Mouse (Mus musculus): ENCODE results near the gene Gm26620. TPM values are rescaled to one million over a fixed set of nuclear protein-coding genes. Genes with fewer than 3 reads are reported as not detected.

The Gm26620 gene
- total RNA-seq (2021), result under 1 TPM; 0.45 to 0.58 TPM
- long read RNA-seq, experiment 1, result 0 reads
- long read RNA-seq, experiment 2, result 0 reads

- H3K4me3 ChIP-seq, result peak within 1 kb of the TSS; percentile 98
- intact Hi-C loops (cut with DNase I), result no loop called here
- DNase-seq (ENCODE audit: extremely low spot score in 1 of 2, low spot score in 2 of 2), result peak; percentile 84 to 86
- H3K27ac ChIP-seq, result peak within 1 kb of the TSS; percentile 85
- TF ChIP-seq CTCF (IDR thresholded peaks at IDR 0.05), result peak; percentile 74
Observed at GRCm38 (mm10) chr1:170884978-170885561, at the start of gene Gm26620, which contains the start of gene Dusp12. Gene Gm26620 (plus strand): TSS chr1:170885065. Gene Dusp12 (minus strand): TSS chr1:170885540.

GRCm38 (mm10) chr1:170839685-170840084, 45.2 kb upstream of the Gm26620 start:
- intact Hi-C loops (cut with DNase I), result loop anchor here (1.0 to 5.0 kb wide), 2 partner anchors 207 to 547 kb away; no protein-coding TSS in a partner anchor
- peak; percentile 64 for TF ChIP-seq CTCF (IDR thresholded peaks at IDR 0.05)
- Histone ChIP-seq H3K27ac (no peak overlapping the region), H3K4me3 (no peak overlapping the region)
- DNase-seq (ENCODE audit: extremely low spot score in 1 of 2, low spot score in 2 of 2), result no peak

DNA sequence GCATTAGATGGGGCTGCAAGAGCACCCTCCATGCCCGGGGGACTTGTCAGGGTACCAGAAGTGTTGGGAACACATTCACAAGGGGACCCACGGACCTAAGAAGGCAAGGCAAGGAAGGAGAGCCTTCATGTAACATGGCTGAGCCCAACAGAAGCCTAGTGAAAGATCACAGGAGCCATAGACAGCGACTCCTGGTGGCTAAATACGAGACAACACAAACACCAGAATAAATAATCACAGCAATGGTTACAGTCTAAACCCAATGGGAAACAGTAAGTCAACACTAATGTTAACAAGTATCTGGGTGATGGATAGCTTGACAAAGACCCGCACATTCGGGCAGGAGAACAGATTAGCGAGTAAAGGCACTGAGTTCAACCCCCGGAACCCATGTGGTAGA, 40.5 kb upstream of the Gm26620 start:
- H3K27ac ChIP-seq, result no peak overlapping the region
- no peak overlapping the region for H3K4me3 ChIP-seq
- peak; percentile 34 for TF ChIP-seq CTCF (IDR thresholded peaks at IDR 0.05)
- DNase-seq (ENCODE audit: extremely low spot score in 1 of 2, low spot score in 2 of 2), result no peak
- intact Hi-C loops (cut with DNase I), result loop anchor here (5.0 kb wide), 1 partner anchor 552 kb away; no protein-coding TSS in a partner anchor

DNA sequence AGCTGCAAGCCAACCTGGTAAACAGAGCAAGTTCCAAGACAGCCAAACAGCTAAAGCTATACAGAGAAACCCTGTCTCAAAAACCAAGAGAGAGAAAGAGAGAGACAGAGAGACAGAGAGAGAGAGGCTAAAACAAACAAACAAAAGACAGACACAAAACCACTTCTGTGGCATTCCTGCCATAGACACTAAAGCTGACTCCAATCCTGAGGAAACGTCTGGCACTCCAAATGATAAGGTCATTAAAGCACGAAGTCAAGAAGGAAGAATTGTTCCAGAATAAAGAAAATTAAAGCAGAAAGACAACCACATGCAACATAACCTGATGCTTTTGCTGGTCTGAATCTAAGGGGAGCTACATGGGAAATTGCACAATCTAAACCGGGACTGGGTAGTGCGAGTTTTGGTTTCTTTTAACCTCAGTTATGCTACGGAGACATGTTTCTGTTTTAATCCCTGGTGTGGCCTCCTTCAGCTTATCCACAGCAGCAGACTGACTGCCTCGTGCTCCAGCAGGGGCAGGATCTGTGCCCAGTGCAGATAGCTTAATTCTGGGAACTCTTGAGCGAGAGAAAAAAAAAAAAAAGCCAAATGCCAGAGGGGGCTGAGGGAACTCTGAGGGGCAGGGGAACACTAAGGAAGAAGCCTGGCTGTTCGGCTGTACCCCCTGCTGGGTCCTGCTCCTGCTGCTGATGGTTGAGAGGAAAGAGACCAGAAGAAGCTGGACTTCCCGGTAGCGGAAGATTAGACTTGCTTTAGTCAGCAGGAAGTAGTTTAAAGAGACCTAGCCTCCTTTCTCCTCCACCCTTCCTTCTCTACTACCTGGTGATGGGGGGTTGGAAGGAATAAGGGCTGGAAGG, 39.2 kb upstream of the Gm26620 start:
- no peak for TF ChIP-seq CTCF (IDR thresholded peaks at IDR 0.05)
- DNase-seq (ENCODE audit: extremely low spot score in 1 of 2, low spot score in 2 of 2), result no peak
- intact Hi-C loops (cut with DNase I), result no loop called here
- 0 out of 2 replicates have a peak overlapping the region, but pooled peaks have one; percentile 17 for H3K27ac ChIP-seq
- H3K4me3 ChIP-seq, result no peak overlapping the region

GRCm38 (mm10) chr1:170850007-170850406, 34.9 kb upstream of the Gm26620 start:
- no peak for TF ChIP-seq CTCF (IDR thresholded peaks at IDR 0.05)
- DNase-seq (ENCODE audit: extremely low spot score in 1 of 2, low spot score in 2 of 2), result no peak
- intact Hi-C loops (cut with DNase I), result no loop called here
- H3K4me3 ChIP-seq, result no peak overlapping the region
- 0 out of 2 replicates have a peak overlapping the region, but pooled peaks have one; percentile 17 for H3K27ac ChIP-seq

GRCm38 (mm10) chr1:170850637-170851624, 33.9 kb upstream of the Gm26620 start:
- intact Hi-C loops (cut with DNase I), result no loop called here
- H3K4me3 ChIP-seq, result no peak overlapping the region
- no peak overlapping the region; the same call in 1 of the 2 replicates for H3K27ac ChIP-seq
- no peak for DNase-seq (ENCODE audit: extremely low spot score in 1 of 2, low spot score in 2 of 2)
- no peak for TF ChIP-seq CTCF (IDR thresholded peaks at IDR 0.05)

DNA sequence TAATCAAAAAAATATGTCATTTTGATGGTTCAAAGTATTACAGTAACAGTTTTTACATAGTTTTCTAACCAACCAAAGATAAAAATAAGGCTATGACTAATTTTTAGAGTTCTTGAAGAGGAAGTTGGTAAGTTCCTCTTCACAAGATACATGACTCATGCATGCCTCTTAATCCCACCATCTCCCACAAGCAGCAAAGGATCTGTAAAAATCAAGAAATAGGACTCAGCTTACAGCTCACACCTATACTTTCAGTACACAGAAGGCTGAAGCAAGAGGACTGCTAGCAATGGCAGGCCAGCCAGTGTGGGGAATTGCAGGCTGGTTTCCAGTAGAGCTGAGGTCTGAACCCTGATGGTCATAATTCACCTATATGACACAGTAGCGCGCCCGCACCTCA, 31.3 kb upstream of the Gm26620 start:
- intact Hi-C loops (cut with DNase I), result no loop called here
- no peak for DNase-seq (ENCODE audit: extremely low spot score in 1 of 2, low spot score in 2 of 2)
- Histone ChIP-seq H3K27ac (peak overlapping the region; percentile 56; the same call in 1 of the 2 replicates), H3K4me3 (no peak overlapping the region)
- TF ChIP-seq CTCF (IDR thresholded peaks at IDR 0.05), result no peak

GRCm38 (mm10) chr1:170855056-170855760, 29.7 kb upstream of the Gm26620 start:
- intact Hi-C loops (cut with DNase I), result no loop called here
- DNase-seq (ENCODE audit: extremely low spot score in 1 of 2, low spot score in 2 of 2), result no peak
- peak overlapping the region; percentile 12; the same call in 1 of the 2 replicates for H3K4me3 ChIP-seq
- no peak for TF ChIP-seq CTCF (IDR thresholded peaks at IDR 0.05)
- peak overlapping the region; percentile 75 for H3K27ac ChIP-seq

DNA sequence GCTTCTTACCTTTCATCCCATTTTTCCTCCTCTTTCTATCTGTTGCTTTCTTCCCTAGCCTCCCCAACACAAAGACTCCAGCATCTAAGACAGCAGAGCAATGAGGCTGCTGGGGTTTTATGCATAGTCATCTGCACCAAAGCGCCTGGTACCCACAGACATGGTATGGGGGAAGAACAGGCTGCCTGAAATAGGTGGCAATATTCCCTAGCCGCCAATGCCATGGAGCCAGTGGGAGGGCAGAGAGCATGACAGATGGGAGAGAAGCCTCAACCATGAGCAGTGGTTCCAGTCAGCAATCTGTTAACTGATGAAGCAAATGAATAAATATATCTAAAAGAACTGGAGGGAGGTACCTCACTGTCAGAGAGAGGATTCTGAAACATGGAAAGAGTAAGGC, 27.5 kb upstream of the Gm26620 start:
- H3K4me3 ChIP-seq, result no peak overlapping the region
- intact Hi-C loops (cut with DNase I), result no loop called here
- DNase-seq (ENCODE audit: extremely low spot score in 1 of 2, low spot score in 2 of 2), result peak in 1 of 2 experiments; percentile 41
- no peak for TF ChIP-seq CTCF (IDR thresholded peaks at IDR 0.05)
- peak overlapping the region; percentile 75 for H3K27ac ChIP-seq

- intact Hi-C loops (cut with DNase I), result no loop called here
- TF ChIP-seq CTCF (IDR thresholded peaks at IDR 0.05), result no peak
- Histone ChIP-seq H3K27ac (no peak overlapping the region), H3K4me3 (no peak overlapping the region)
- DNase-seq (ENCODE audit: extremely low spot score in 1 of 2, low spot score in 2 of 2), result no peak
Observed at GRCm38 (mm10) chr1:170858872-170859271, 26.0 kb upstream of the Gm26620 start.

Data from left cerebral cortex, adult 2 months (tissue).